Mouse (Mus musculus) kidney, embryonic 14.5 days (tissue): ENCODE data around the gene Tars. TPM values are rescaled to one million over a fixed set of nuclear protein-coding genes. Genes with fewer than 3 reads are reported as not detected.

Experiments used
- ATAC-seq: fragments of 200-750 bp; cut with Nextera tagmentation; 2 replicates; pipeline ENCODE4 v1.8.0; 2017; ENCODE audit warnings: moderate number of reproducible peaks, mild to moderate bottlenecking, moderate TSS enrichment, moderate library complexity; ENCODE audit not compliant: low FRiP score, low TSS enrichment
- H3K27ac ChIP-seq: fragments of 300-500 bp; sonication (generic); 2 replicates; pipeline ENCODE4 v1.5.1; 2014; ENCODE audit warnings: low read depth, mild to moderate bottlenecking, low read length, moderate library complexity, mixed read lengths
- H3K27me3 ChIP-seq: fragments of 300-500 bp; sonication (generic); 2 replicates; pipeline ENCODE4 v1.6.1; 2014; ENCODE audit warnings: mild to moderate bottlenecking, low read length; ENCODE audit not compliant: control insufficient read depth, insufficient read depth
- H3K36me3 ChIP-seq: fragments of 300-500 bp; sonication (generic); 2 replicates; pipeline ENCODE4 v1.6.1; 2014; ENCODE audit warnings: low read length, mixed read lengths; ENCODE audit not compliant: control insufficient read depth, insufficient read depth
- H3K4me1 ChIP-seq: fragments of 300-500 bp; sonication (generic); 2 replicates; pipeline ENCODE4 v1.6.1; 2014; ENCODE audit warnings: low read length, mixed read lengths; ENCODE audit not compliant: control insufficient read depth, insufficient read depth
- H3K4me2 ChIP-seq: fragments of 300-500 bp; sonication (generic); replicated peaks from 2 replicates; pipeline ENCODE4 v1.6.1; 2014; ENCODE audit warnings: low read depth, mild to moderate bottlenecking, low read length
- H3K4me3 ChIP-seq: fragments of 300-500 bp; sonication (generic); 2 replicates; pipeline ENCODE4 v1.5.1; 2014; ENCODE audit warnings: mild to moderate bottlenecking, low read length
- H3K9ac ChIP-seq: fragments of 300-500 bp; sonication (generic); 2 replicates; pipeline ENCODE4 v1.6.1; 2014; ENCODE audit warnings: low read depth, mild to moderate bottlenecking, low read length, moderate library complexity
- H3K9me3 ChIP-seq: fragments of 300-500 bp; sonication (generic); 2 replicates; pipeline ENCODE4 v1.6.1; 2016; ENCODE audit warnings: low read length; ENCODE audit not compliant: control insufficient read depth
- WGBS: fragments of 180-500 bp; shearing (Covaris S2); extraction: QIAGEN DNeasy Blood & Tissue Kit; methylation state at CpG from one replicate; pipeline ENCODE4 v1.1.7; 2014; 5-methylcytosine and 5-hydroxymethylcytosine counted together
- polyA plus RNA-seq: library from polyadenylated mRNA; unstranded; fragments of >200 nt; fragmentation: Nextera tagmentation; extraction: Ambion mirVana; gene quantifications from 2 replicates; pipeline ENCODE4 v1.2.1, GENCODE M21; 2014

The Tars gene
- polyA plus RNA-seq, 1 experiment from 2014 or later = 70.3 TPM

GRCm38 (mm10) chr15:11406769-11407168 lies 7.3 kb upstream of the Tars start:
- Histone ChIP-seq H3K4me3 (no peak overlapping the region), H3K4me2 (no peak overlapping the region), H3K36me3 (no peaks in the 10 kb centered on the region), H3K27me3 (peaks cover 2% of the 10 kb centered on the region; the same call in 1 of the 2 replicates), H3K9ac (no peak overlapping the region), H3K4me1 (no peaks in the 10 kb centered on the region), H3K27ac (no peak overlapping the region), H3K9me3 (no peaks in the 10 kb centered on the region)
- no peak for ATAC-seq
- 26% methylated on average over 9 of the region's 9 CpGs for WGBS

- Histone ChIP-seq H3K9ac (peak overlapping the region; percentile 78), H3K27ac (no peak overlapping the region), H3K4me3 (peak overlapping the region; percentile 92), H3K36me3 (peaks cover 11% of the 10 kb centered on the region), H3K4me1 (peaks cover 7% of the 10 kb centered on the region; the same call in 1 of the 2 replicates), H3K27me3 (no peaks in the 10 kb centered on the region), H3K4me2 (peak overlapping the region; percentile 80), H3K9me3 (no peaks in the 10 kb centered on the region)
- 7% methylated on average over 10 of the region's 10 CpGs for WGBS
- ATAC-seq = no peak
These were observed 652 bp downstream of the Tars start for GRCm38 (mm10) chr15:11398676-11399350.

DNA sequence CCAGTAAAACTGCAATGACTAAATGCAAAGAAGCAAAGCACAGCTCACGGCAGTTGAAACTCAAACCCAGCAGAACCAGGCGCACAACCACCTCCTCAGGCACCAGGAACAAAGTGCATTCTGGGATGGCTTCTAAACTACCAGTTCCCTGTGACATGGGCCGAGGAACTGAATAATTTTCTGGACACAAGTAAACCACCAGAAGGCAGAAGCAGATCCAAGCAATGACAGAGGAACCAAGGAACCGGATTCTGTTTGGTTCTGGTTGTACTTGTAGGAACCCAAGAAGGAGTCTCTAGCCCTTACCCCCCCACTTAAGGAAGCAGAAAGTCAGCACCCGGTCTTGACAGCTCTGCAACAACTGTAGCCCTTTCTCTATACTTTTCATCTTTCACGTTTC lies 3.0 kb downstream of the Tars start:
- H3K9me3 ChIP-seq = no peaks in the 10 kb centered on the region
- H3K4me1 ChIP-seq = peaks cover 7% of the 10 kb centered on the region; the same call in 1 of the 2 replicates
- no peak overlapping the region for H3K4me2 ChIP-seq
- H3K4me3 ChIP-seq = no peak overlapping the region
- no peaks in the 10 kb centered on the region for H3K27me3 ChIP-seq
- H3K36me3 ChIP-seq = peaks cover 34% of the 10 kb centered on the region
- WGBS = 91% methylated on average over 6 of the region's 6 CpGs
- H3K27ac ChIP-seq = no peak overlapping the region
- H3K9ac ChIP-seq = no peak overlapping the region
- no peak for ATAC-seq

GRCm38 (mm10) chr15:11392903-11393302 lies 6.6 kb downstream of the Tars start:
- Histone ChIP-seq H3K4me3 (no peak overlapping the region), H3K27me3 (no peaks in the 10 kb centered on the region), H3K4me2 (no peak overlapping the region), H3K9ac (no peak overlapping the region), H3K36me3 (peaks cover 69% of the 10 kb centered on the region), H3K4me1 (no peaks in the 10 kb centered on the region), H3K27ac (no peak overlapping the region), H3K9me3 (no peaks in the 10 kb centered on the region)
- no peak for ATAC-seq
- WGBS = 93% methylated on average over 16 of the region's 16 CpGs

GRCm38 (mm10) chr15:11383796-11384195 lies 15.7 kb downstream of the Tars start:
- Histone ChIP-seq H3K27ac (no peak overlapping the region), H3K4me3 (no peak overlapping the region), H3K4me1 (no peaks in the 10 kb centered on the region), H3K27me3 (no peaks in the 10 kb centered on the region), H3K4me2 (no peak overlapping the region), H3K9ac (no peak overlapping the region), H3K36me3 (peaks cover 61% of the 10 kb centered on the region), H3K9me3 (no peaks in the 10 kb centered on the region)
- ATAC-seq = no peak
- WGBS = 94% methylated on average over 21 of the region's 21 CpGs

GRCm38 (mm10) chr15:11382585-11382984 lies 16.9 kb downstream of the Tars start:
- Histone ChIP-seq H3K4me3 (no peak overlapping the region), H3K36me3 (peaks cover 48% of the 10 kb centered on the region), H3K4me2 (no peak overlapping the region), H3K9me3 (no peaks in the 10 kb centered on the region), H3K27ac (no peak overlapping the region), H3K4me1 (no peaks in the 10 kb centered on the region), H3K9ac (no peak overlapping the region), H3K27me3 (no peaks in the 10 kb centered on the region)
- ATAC-seq = no peak
- 87% methylated on average over 12 of the region's 12 CpGs for WGBS

- Histone ChIP-seq H3K4me2 (no peak overlapping the region), H3K27me3 (no peaks in the 10 kb centered on the region), H3K9me3 (no peaks in the 10 kb centered on the region), H3K27ac (no peak overlapping the region), H3K9ac (no peak overlapping the region), H3K36me3 (peaks cover 29% of the 10 kb centered on the region), H3K4me3 (no peak overlapping the region), H3K4me1 (no peaks in the 10 kb centered on the region)
- WGBS = 85% methylated on average over 8 of the region's 8 CpGs
- ATAC-seq = no peak
These were observed 18.8 kb downstream of the Tars start for GRCm38 (mm10) chr15:11380616-11381015.

GRCm38 (mm10) chr15:11380087-11380530 lies 19.4 kb downstream of the Tars start:
- Histone ChIP-seq H3K36me3 (peaks cover 24% of the 10 kb centered on the region), H3K4me1 (no peaks in the 10 kb centered on the region), H3K27ac (no peak overlapping the region), H3K9ac (no peak overlapping the region), H3K27me3 (no peaks in the 10 kb centered on the region), H3K4me2 (no peak overlapping the region), H3K4me3 (no peak overlapping the region), H3K9me3 (no peaks in the 10 kb centered on the region)
- no peak for ATAC-seq
- WGBS = 48% methylated on average over 8 of the region's 8 CpGs

GRCm38 (mm10) chr15:11379431-11380086 lies 19.9 kb downstream of the Tars start:
- Histone ChIP-seq H3K27me3 (no peaks in the 10 kb centered on the region), H3K4me1 (no peaks in the 10 kb centered on the region), H3K9me3 (no peaks in the 10 kb centered on the region), H3K4me2 (no peak overlapping the region), H3K9ac (no peak overlapping the region), H3K4me3 (no peak overlapping the region), H3K36me3 (peaks cover 18% of the 10 kb centered on the region), H3K27ac (no peak overlapping the region)
- no peak for ATAC-seq
- 76% methylated on average over 8 of the region's 8 CpGs for WGBS
